Mouse (Mus musculus) bone marrow macrophage, adult 2 months (primary cell): ENCODE data around the gene Cpa3. TPM values are rescaled to one million over a fixed set of nuclear protein-coding genes. Genes with fewer than 3 reads are reported as not detected.

Source experiments
- H3K27ac ChIP-seq: 2 replicates; pipeline ENCODE4 v1.5.1; 2012; ENCODE audit warnings: low read depth, low read length; ENCODE audit not compliant: insufficient read depth
- H3K4me1 ChIP-seq: 2 replicates; pipeline ENCODE4 v1.6.1; 2012; ENCODE audit warnings: low read length; ENCODE audit not compliant: control insufficient read depth, insufficient read depth
- H3K4me3 ChIP-seq: 2 replicates; pipeline ENCODE4 v1.5.1; 2012; ENCODE audit warnings: mild to moderate bottlenecking, low read length, moderate library complexity; ENCODE audit not compliant: insufficient read depth
- CTCF ChIP-seq: IDR thresholded peaks from 2 replicates; pipeline ENCODE4 v1.5.1; 2012; ENCODE audit warnings: low read depth, mild to moderate bottlenecking, low read length, moderate library complexity
- POLR2A ChIP-seq: IDR thresholded peaks from 2 replicates; pipeline ENCODE4 v1.6.1; 2012; ENCODE audit warnings: mild to moderate bottlenecking, low read depth, low read length, borderline replicate concordance
- polyA plus RNA-seq: library from polyadenylated mRNA; stranded (reverse); fragments of >200 nt; gene quantifications from 2 replicates; pipeline ENCODE4 v1.2.4, GENCODE M21; 2012; ENCODE audit not compliant: missing spikeins, insufficient read depth, insufficient read length

Cpa3 gene
- polyA plus RNA-seq, 1 experiment: 0.38 TPM

GRCm38 (mm10) chr3:20225429-20225828, 16.6 kb downstream of the Cpa3 start:
- H3K27ac ChIP-seq: no peak overlapping the region
- TF ChIP-seq CTCF (no peak), POLR2A (no peak)
- no peaks in the 10 kb centered on the region for H3K4me1 ChIP-seq
- no peak overlapping the region for H3K4me3 ChIP-seq

- no peaks in the 10 kb centered on the region for H3K4me1 ChIP-seq
- no peak overlapping the region for H3K27ac ChIP-seq
- H3K4me3 ChIP-seq: no peak overlapping the region
- TF ChIP-seq POLR2A: no peak
These were observed 18.9 kb downstream of the Cpa3 start for GRCm38 (mm10) chr3:20222926-20223698.

GRCm38 (mm10) chr3:20222136-20222535, 19.8 kb downstream of the Cpa3 start:
- TF ChIP-seq POLR2A (no peak), CTCF (no peak)
- H3K27ac ChIP-seq: no peak overlapping the region
- no peaks in the 10 kb centered on the region for H3K4me1 ChIP-seq
- no peak overlapping the region for H3K4me3 ChIP-seq

- Histone ChIP-seq H3K27ac (no peak overlapping the region), H3K4me1 (peaks cover 6% of the 10 kb centered on the region), H3K4me3 (no peak overlapping the region)
- TF ChIP-seq POLR2A: no peak
- TF ChIP-seq CTCF: peak; percentile 70; the same call in 1 of the 2 replicates
These were observed 43.1 kb downstream of the Cpa3 start for GRCm38 (mm10) chr3:20198869-20199268.

- 0 out of 2 replicates have a peak overlapping the region, but pooled peaks have one; percentile 5 for H3K4me3 ChIP-seq
- peaks cover 6% of the 10 kb centered on the region for H3K4me1 ChIP-seq
- H3K27ac ChIP-seq: 0 out of 2 replicates have a peak overlapping the region, but pooled peaks have one; percentile 19
- TF ChIP-seq CTCF: no peak
- TF ChIP-seq POLR2A: no peak
These were observed 44.1 kb downstream of the Cpa3 start for GRCm38 (mm10) chr3:20197878-20198277.

GRCm38 (mm10) chr3:20188976-20189675, 52.9 kb downstream of the Cpa3 start:
- no peak for TF ChIP-seq CTCF
- Histone ChIP-seq H3K4me3 (no peak overlapping the region), H3K4me1 (no peaks in the 10 kb centered on the region), H3K27ac (no peak overlapping the region)

- TF ChIP-seq CTCF (no peak), POLR2A (no peak)
- H3K4me3 ChIP-seq: no peak overlapping the region
- H3K27ac ChIP-seq: no peak overlapping the region
- H3K4me1 ChIP-seq: no peaks in the 10 kb centered on the region
These were observed 69.6 kb downstream of the Cpa3 start for GRCm38 (mm10) chr3:20172394-20172793.

- no peak for TF ChIP-seq CTCF
- TF ChIP-seq POLR2A: no peak
- Histone ChIP-seq H3K27ac (no peak overlapping the region), H3K4me3 (no peak overlapping the region), H3K4me1 (no peaks in the 10 kb centered on the region)
These were observed 74.5 kb downstream of the Cpa3 start for GRCm38 (mm10) chr3:20167487-20167886.

Other genes starting within 250 kb of the Cpa3 start
- gene Hps3, start 206.9 kb downstream of the Cpa3 start, polyA plus RNA-seq: 57.8 and 69.4 TPM in 2 replicates
- gene Hltf, start 184.4 kb downstream of the Cpa3 start, polyA plus RNA-seq: 43.6 and 47.7 TPM in 2 replicates
- gene Gyg, start 86.9 kb downstream of the Cpa3 start, polyA plus RNA-seq: 171 and 172 TPM in 2 replicates
- not detected in 2 replicates for gene Cpb1, start 33.6 kb upstream of the Cpa3 start, polyA plus RNA-seq
- gene Agtr1b, start 125.0 kb upstream of the Cpa3 start, polyA plus RNA-seq: not detected in 2 replicates